Mouse (Mus musculus) heart, embryonic 13.5 days (tissue): ENCODE data around the gene Gm28897. TPM values are rescaled to one million over a fixed set of nuclear protein-coding genes. Genes with fewer than 3 reads are reported as not detected.
"Not testable (repeated sequence)": the region's sequence is repeated elsewhere in the genome, so short reads cannot be mapped to it uniquely, and the experiment has no call there.

ENCODE experiments used
- ATAC-seq: fragments of 200-750 bp; cut with Nextera tagmentation; 2 replicates; pipeline ENCODE4 v1.8.0; 2017; ENCODE audit warnings: moderate TSS enrichment; ENCODE audit not compliant: insufficient number of reproducible peaks, low FRiP score, low TSS enrichment; ENCODE audit errors: extremely low read depth
- H3K27ac ChIP-seq: fragments of 300-500 bp; sonication (generic); replicated peaks from 2 replicates; pipeline ENCODE4 v1.5.1; 2015; ENCODE audit warnings: moderate library complexity, mild to moderate bottlenecking, inconsistent platforms
- H3K27me3 ChIP-seq: fragments of 300-500 bp; sonication (generic); replicated peaks from 2 replicates; pipeline ENCODE4 v1.6.1; 2015; ENCODE audit warnings: mild to moderate bottlenecking, inconsistent platforms
- H3K36me3 ChIP-seq: fragments of 300-500 bp; sonication (generic); 2 replicates; pipeline ENCODE4 v1.6.1; 2015; ENCODE audit warnings: mild to moderate bottlenecking, inconsistent platforms
- H3K4me1 ChIP-seq: fragments of 300-500 bp; sonication (generic); 2 replicates; pipeline ENCODE4 v1.6.1; 2015; ENCODE audit warnings: inconsistent platforms
- H3K4me2 ChIP-seq: fragments of 300-500 bp; sonication (generic); 2 replicates; pipeline ENCODE4 v1.6.1; 2015; ENCODE audit warnings: inconsistent platforms, mild to moderate bottlenecking, moderate library complexity
- H3K4me3 ChIP-seq: fragments of 300-500 bp; sonication (generic); 2 replicates; pipeline ENCODE4 v1.5.1; 2015; ENCODE audit warnings: moderate library complexity, mild to moderate bottlenecking, inconsistent platforms
- H3K9ac ChIP-seq: fragments of 300-500 bp; sonication (generic); 2 replicates; pipeline ENCODE4 v1.6.1; 2015; ENCODE audit warnings: inconsistent platforms, mild to moderate bottlenecking, moderate library complexity
- H3K9me3 ChIP-seq: fragments of 300-500 bp; sonication (generic); 2 replicates; pipeline ENCODE4 v1.6.1; 2016; ENCODE audit warnings: inconsistent platforms
- WGBS: fragments of 180-500 bp; shearing (Covaris S2); methylation state at CpG from one replicate; pipeline ENCODE4 v1.1.7; 2015; ENCODE audit warnings: mixed read lengths; 5-methylcytosine and 5-hydroxymethylcytosine counted together
- polyA plus RNA-seq: library from polyadenylated mRNA; unstranded; fragments of >200 nt; fragmentation: Nextera tagmentation; extraction: Ambion mirVana; gene quantifications from 2 replicates; pipeline ENCODE4 v1.2.1, GENCODE M21; 2015

Gene Gm28897
- polyA plus RNA-seq: not detected in 2 replicates

GRCm38 (mm10) chrY:80926695-80927094, at the start of gene Gm28897:
Gm28897 (plus strand) TSS chrY:80926995.
- H3K9ac ChIP-seq, ATAC-seq, H3K4me1 ChIP-seq, H3K4me3 ChIP-seq, H3K4me2 ChIP-seq, H3K27ac ChIP-seq, H3K36me3 ChIP-seq, H3K27me3 ChIP-seq, H3K9me3 ChIP-seq: not testable (repeated sequence)
- no CpG with 5 or more reads among the region's 6 CpGs for WGBS
